Mouse (Mus musculus): ENCODE data around the gene Rnf208. TPM values are rescaled to one million over a fixed set of nuclear protein-coding genes. Genes with fewer than 3 reads are reported as not detected.

The Rnf208 gene
- total and polyA plus RNA-seq, 2 experiments from 2014 or later = 157 to 240 TPM

DNA sequence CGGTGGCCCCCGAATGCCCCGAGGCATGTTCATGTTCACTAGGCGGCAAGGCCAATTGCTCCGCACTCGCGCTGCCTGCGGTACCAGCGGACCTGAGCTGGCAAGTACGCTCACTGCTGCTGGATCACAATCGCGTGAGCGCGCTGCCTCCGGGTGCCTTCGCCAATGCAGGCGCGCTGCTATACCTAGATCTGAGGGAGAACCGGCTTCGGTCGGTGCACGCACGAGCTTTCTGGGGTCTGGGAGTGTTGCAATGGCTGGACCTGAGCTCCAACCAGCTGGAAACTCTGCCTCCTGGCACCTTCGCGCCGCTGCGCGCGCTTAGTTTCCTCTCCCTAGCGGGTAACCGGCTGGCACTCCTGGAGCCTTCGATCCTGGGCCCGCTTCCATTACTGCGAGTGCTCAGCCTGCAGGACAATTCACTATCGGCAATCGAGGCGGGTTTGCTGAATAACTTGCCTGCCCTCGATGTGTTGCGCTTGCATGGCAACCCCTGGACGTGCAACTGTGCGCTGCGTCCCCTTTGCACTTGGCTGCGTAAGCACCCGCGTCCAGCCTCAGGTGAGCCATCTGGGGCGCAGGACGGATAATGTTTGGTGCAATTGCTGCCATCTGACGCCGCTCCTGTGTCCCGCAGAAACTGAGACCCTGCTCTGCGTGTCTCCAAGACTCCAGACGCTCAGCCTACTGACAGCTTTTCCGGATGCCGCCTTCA lies 48.2 kb downstream of the Rnf208 start:
- peaks cover 45% of the 10 kb centered on the region for H3K27me3 ChIP-seq (ENCODE audit: insufficient read depth, low read length)

DNA sequence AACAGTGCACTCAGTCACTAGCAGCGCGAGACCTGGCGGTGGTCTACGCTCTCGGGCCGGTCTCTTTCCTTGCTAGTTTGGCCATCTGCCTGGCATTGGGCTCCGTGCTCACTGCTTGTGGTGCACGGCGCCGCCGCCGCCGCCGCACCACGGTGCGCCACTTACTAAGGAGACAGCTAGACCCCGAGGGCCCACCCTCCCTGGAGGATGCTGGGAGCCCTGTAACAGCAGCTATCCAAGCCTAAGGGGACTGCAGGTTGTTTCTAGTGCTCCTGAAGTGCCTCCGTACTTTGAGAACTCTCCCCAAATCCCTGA lies 48.7 kb downstream of the Rnf208 start:
- Histone ChIP-seq H3K9me3 (ENCODE audit: low read length) (no peaks in the 10 kb centered on the region), H3K27me3 (ENCODE audit: insufficient read depth, low read length) (peaks cover 45% of the 10 kb centered on the region), H3K27ac (ENCODE audit: low read depth, low read length) (no peak overlapping the region), H3K4me2 (ENCODE audit: low read depth, low read length, poor library complexity, severe bottlenecking) (peak overlapping the region; percentile 50), H3K36me3 (ENCODE audit: insufficient read depth, low read length) (peaks cover 29% of the 10 kb centered on the region), H3K4me1 (ENCODE audit: insufficient read depth, low read length) (peaks cover 11% of the 10 kb centered on the region; the same call in 1 of the 2 replicates), H3K9ac (replicated peaks; ENCODE audit: low read length, poor library complexity, severe bottlenecking) (peak overlapping the region; percentile 29; the same call in 1 of the 2 replicates), H3K4me3 (ENCODE audit: low read depth, low read length) (peak overlapping the region; percentile 18)
- no peak for ATAC-seq (ENCODE audit: low FRiP score)
- no peak for TF ChIP-seq CTCF (IDR thresholded peaks at IDR 0.05)
- peak; percentile 49 for DNase-seq (ENCODE audit: low spot score)
- 0% methylated on average over 18 of the region's 18 CpGs for WGBS

More for the DNA sequence above, 48.2 kb downstream of the Rnf208 start:
- peak overlapping the region; percentile 1; the same call in 1 of the 2 replicates for H3K9ac ChIP-seq (replicated peaks; ENCODE audit: low read length, poor library complexity, severe bottlenecking)
- H3K4me2 ChIP-seq (ENCODE audit: low read depth, low read length, poor library complexity, severe bottlenecking) = peak overlapping the region; percentile 50
- WGBS = 1% methylated on average over 54 of the region's 54 CpGs
- peak overlapping the region; percentile 18 for H3K4me3 ChIP-seq (ENCODE audit: low read depth, low read length)
- ATAC-seq (ENCODE audit: low FRiP score) (peak; percentile 12; the same call in 1 of the 2 replicates), DNase-seq (ENCODE audit: low spot score) (peak; percentile 54)
- H3K4me1 ChIP-seq (ENCODE audit: insufficient read depth, low read length) = peaks cover 11% of the 10 kb centered on the region; the same call in 1 of the 2 replicates
- no peak for TF ChIP-seq CTCF (IDR thresholded peaks at IDR 0.05)
- H3K27ac ChIP-seq (ENCODE audit: low read depth, low read length) = no peak overlapping the region
- H3K36me3 ChIP-seq (ENCODE audit: insufficient read depth, low read length) = peaks cover 29% of the 10 kb centered on the region
- no peaks in the 10 kb centered on the region for H3K9me3 ChIP-seq (ENCODE audit: low read length)

DNA sequence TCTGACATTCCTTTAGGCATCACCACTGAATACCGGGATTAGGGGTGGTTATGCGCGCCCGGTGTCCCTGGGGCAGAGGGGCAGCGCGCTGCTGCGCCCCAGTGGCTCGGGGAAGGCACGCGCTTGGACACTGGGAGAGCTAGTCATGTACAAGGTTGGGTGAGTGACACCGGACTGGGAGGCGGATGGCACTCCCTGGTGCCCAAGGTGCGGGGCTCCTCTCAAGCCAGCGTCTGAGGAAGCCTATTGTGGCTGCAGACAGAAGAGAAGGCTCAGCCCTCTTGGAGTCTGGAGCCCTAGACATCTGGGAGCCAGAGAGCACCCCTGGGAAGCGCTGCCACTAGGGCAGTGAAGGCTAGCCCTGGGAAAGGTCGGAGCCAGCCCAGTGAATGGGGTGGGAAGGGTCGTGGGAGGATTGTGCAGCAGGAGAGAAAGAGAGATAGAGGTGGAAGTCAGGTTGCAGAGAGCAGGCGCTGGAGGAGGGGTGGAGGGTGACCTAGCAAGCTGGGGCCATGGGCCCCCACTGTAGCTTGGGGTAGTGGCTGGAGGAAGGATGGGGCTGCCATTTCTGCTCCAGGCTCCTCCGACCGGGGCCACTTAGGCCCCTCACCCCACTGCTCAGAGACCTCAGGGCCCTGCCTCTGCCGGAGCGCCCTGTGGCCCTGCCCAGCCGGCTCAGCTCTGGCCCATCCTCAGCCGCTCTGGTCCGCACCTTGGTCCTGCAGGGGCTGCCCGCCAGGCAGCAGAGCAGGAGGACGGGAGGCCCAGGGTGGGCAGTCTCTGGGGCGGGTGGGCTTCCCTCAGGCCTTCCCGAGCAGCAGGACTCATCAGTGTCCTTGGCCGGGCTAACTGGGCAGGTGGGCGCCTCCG lies 49.4 kb downstream of the Rnf208 start:
- H3K4me1 ChIP-seq (ENCODE audit: insufficient read depth, low read length) = peaks cover 11% of the 10 kb centered on the region; the same call in 1 of the 2 replicates
- no peak overlapping the region for H3K27ac ChIP-seq (ENCODE audit: low read depth, low read length)
- peaks cover 45% of the 10 kb centered on the region for H3K27me3 ChIP-seq (ENCODE audit: insufficient read depth, low read length)
- 11% methylated on average over 31 of the region's 32 CpGs for WGBS
- H3K9me3 ChIP-seq (ENCODE audit: low read length) = no peaks in the 10 kb centered on the region
- no peak for DNase-seq (ENCODE audit: low spot score)
- peaks cover 34% of the 10 kb centered on the region for H3K36me3 ChIP-seq (ENCODE audit: insufficient read depth, low read length)
- no peak; the same call in 1 of the 2 replicates for ATAC-seq (ENCODE audit: low FRiP score)
- H3K9ac ChIP-seq (replicated peaks; ENCODE audit: low read length, poor library complexity, severe bottlenecking) = peak overlapping the region; percentile 29; the same call in 1 of the 2 replicates
- peak overlapping the region; percentile 18 for H3K4me3 ChIP-seq (ENCODE audit: low read depth, low read length)
- TF ChIP-seq CTCF (IDR thresholded peaks at IDR 0.05) = no peak
- H3K4me2 ChIP-seq (ENCODE audit: low read depth, low read length, poor library complexity, severe bottlenecking) = peak overlapping the region; percentile 50

DNA sequence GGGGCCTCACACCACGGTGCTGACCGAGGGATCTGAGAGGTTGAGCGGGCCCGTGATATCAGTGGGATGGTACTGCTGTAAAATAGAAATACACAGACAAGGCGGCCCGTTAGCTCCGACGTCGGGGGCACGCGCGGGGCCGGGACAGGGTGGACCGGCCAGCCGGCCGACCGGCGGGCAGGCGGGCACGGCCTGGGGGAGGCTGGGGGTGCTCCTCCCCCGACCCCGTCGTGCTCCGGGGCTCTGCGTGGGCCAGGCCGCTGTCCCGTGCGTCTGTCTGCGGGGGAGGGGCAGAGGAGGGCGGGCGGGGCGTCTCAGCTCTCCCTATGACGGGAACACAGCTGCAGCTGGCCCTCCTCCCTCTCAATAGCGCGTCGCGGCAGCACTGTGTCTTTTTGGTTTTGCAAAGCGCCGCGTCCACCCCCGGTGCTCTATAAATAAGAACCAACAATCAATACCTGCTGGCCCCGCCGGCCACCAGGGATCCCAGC lies 50.0 kb downstream of the Rnf208 start:
- Histone ChIP-seq H3K27ac (ENCODE audit: low read depth, low read length) (no peak overlapping the region), H3K27me3 (ENCODE audit: insufficient read depth, low read length) (peaks cover 45% of the 10 kb centered on the region), H3K36me3 (ENCODE audit: insufficient read depth, low read length) (peaks cover 40% of the 10 kb centered on the region), H3K4me3 (ENCODE audit: low read depth, low read length) (no peak overlapping the region), H3K4me1 (ENCODE audit: insufficient read depth, low read length) (peaks cover 11% of the 10 kb centered on the region; the same call in 1 of the 2 replicates), H3K9me3 (ENCODE audit: low read length) (no peaks in the 10 kb centered on the region), H3K4me2 (ENCODE audit: low read depth, low read length, poor library complexity, severe bottlenecking) (peak overlapping the region; percentile 28; the same call in 1 of the 2 replicates), H3K9ac (replicated peaks; ENCODE audit: low read length, poor library complexity, severe bottlenecking) (0 out of 2 replicates have a peak overlapping the region, but pooled peaks have one; percentile 9)
- TF ChIP-seq CTCF (IDR thresholded peaks at IDR 0.05) = no peak
- DNase-seq (ENCODE audit: low spot score) (no peak), ATAC-seq (ENCODE audit: low FRiP score) (no peak)
- 11% methylated on average over 37 of the region's 43 CpGs for WGBS

DNA sequence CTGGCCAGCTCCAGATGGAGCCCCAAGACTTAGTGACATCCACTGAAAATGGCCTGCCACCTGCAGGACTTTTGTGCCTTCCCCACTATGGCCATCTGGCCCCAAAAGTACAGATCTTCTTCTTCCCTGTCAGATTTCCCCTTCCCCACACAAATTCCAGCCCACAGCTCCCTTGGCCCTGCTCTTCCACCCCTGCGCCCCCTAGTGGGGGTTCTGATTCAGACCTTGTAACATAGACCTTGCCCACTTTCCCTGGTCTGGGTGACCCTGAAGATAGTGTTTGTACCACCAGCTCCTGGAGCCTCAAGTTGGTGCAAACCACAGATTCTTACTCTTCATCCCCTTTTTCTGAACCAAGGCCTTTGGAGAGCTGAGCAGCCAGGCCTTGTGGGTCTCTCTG lies 50.8 kb downstream of the Rnf208 start:
- TF ChIP-seq CTCF (IDR thresholded peaks at IDR 0.05) = peak; percentile 84
- peaks cover 45% of the 10 kb centered on the region for H3K36me3 ChIP-seq (ENCODE audit: insufficient read depth, low read length)
- ATAC-seq (ENCODE audit: low FRiP score) = no peak
- peak; percentile 62 for DNase-seq (ENCODE audit: low spot score)
- no peak overlapping the region for H3K27ac ChIP-seq (ENCODE audit: low read depth, low read length)
- 0% methylated on average over 1 of the region's 1 CpGs for WGBS
- peaks cover 45% of the 10 kb centered on the region for H3K27me3 ChIP-seq (ENCODE audit: insufficient read depth, low read length)
- no peak overlapping the region for H3K4me2 ChIP-seq (ENCODE audit: low read depth, low read length, poor library complexity, severe bottlenecking)
- no peak overlapping the region for H3K9ac ChIP-seq (replicated peaks; ENCODE audit: low read length, poor library complexity, severe bottlenecking)
- no peaks in the 10 kb centered on the region for H3K9me3 ChIP-seq (ENCODE audit: low read length)
- peaks cover 11% of the 10 kb centered on the region; the same call in 1 of the 2 replicates for H3K4me1 ChIP-seq (ENCODE audit: insufficient read depth, low read length)
- H3K4me3 ChIP-seq (ENCODE audit: low read depth, low read length) = no peak overlapping the region
